Mouse (Mus musculus) cortical plate, adult 2 months (tissue): ENCODE results near the gene Gm45717. TPM values are rescaled to one million over a fixed set of nuclear protein-coding genes. Genes with fewer than 3 reads are reported as not detected.

ENCODE experiments used
- H3K27ac ChIP-seq: fragments of 200-500 bp; 2 replicates; pipeline ENCODE4 v1.5.1; 2012; ENCODE audit warnings: low read length, control low read depth, inconsistent platforms; ENCODE audit not compliant: insufficient read depth
- H3K4me1 ChIP-seq: fragments of 200-500 bp; 2 replicates; pipeline ENCODE4 v1.6.1; 2011; ENCODE audit warnings: low read length; ENCODE audit not compliant: control insufficient read depth, insufficient read depth
- H3K4me3 ChIP-seq: fragments of 200-500 bp; 2 replicates; pipeline ENCODE4 v1.5.1; 2011; ENCODE audit warnings: mild to moderate bottlenecking, low read length, control low read depth; ENCODE audit not compliant: insufficient read depth
- CTCF ChIP-seq: fragments of 200-500 bp; IDR thresholded peaks from 2 replicates; pipeline ENCODE4 v1.5.1; 2011; ENCODE audit warnings: mild to moderate bottlenecking, control low read depth, low read length; ENCODE audit not compliant: insufficient read depth; ENCODE audit errors: extremely low read depth
- POLR2A ChIP-seq: fragments of 200-500 bp; IDR thresholded peaks from 2 replicates; pipeline ENCODE4 v1.6.1; 2011; ENCODE audit warnings: mild to moderate bottlenecking, low read length, control low read depth; ENCODE audit not compliant: insufficient read depth; ENCODE audit errors: extremely low read depth
- polyA plus RNA-seq: library from polyadenylated mRNA; depleted of rRNA; stranded (reverse); fragments of >200 nt; gene quantifications from 2 replicates; pipeline ENCODE4 v1.2.3, GENCODE M21; 2012

The Gm45717 gene
- polyA plus RNA-seq, 1 experiment = not detected

GRCm38 (mm10) chr7:140946311-140946710, 9.4 kb downstream of the Gm45717 start:
- no peaks in the 10 kb centered on the region for H3K4me1 ChIP-seq
- TF ChIP-seq POLR2A (no peak), CTCF (no peak)
- no peak overlapping the region for H3K4me3 ChIP-seq

GRCm38 (mm10) chr7:140945247-140945646, 10.5 kb downstream of the Gm45717 start:
- no peaks in the 10 kb centered on the region; the same call in 1 of the 2 replicates for H3K4me1 ChIP-seq
- no peak overlapping the region for H3K27ac ChIP-seq
- no peak for TF ChIP-seq CTCF
- no peak for TF ChIP-seq POLR2A
- no peak overlapping the region for H3K4me3 ChIP-seq

More at GRCm38 (mm10) chr7:140946311-140946710, 9.4 kb downstream of the Gm45717 start:
- no peak overlapping the region for H3K27ac ChIP-seq

GRCm38 (mm10) chr7:140944236-140944635, 11.5 kb downstream of the Gm45717 start:
- Histone ChIP-seq H3K4me1 (no peaks in the 10 kb centered on the region; the same call in 1 of the 2 replicates), H3K27ac (no peak overlapping the region), H3K4me3 (no peak overlapping the region)
- TF ChIP-seq POLR2A = no peak
- TF ChIP-seq CTCF = no peak

- H3K27ac ChIP-seq = no peak overlapping the region
- H3K4me3 ChIP-seq = no peak overlapping the region
- no peaks in the 10 kb centered on the region; the same call in 1 of the 2 replicates for H3K4me1 ChIP-seq
- no peak for TF ChIP-seq POLR2A
- no peak for TF ChIP-seq CTCF
Measured at GRCm38 (mm10) chr7:140943356-140943755, 12.4 kb downstream of the Gm45717 start.

- TF ChIP-seq POLR2A (no peak), CTCF (no peak)
- H3K4me3 ChIP-seq = no peak overlapping the region
- no peak overlapping the region for H3K27ac ChIP-seq
- H3K4me1 ChIP-seq = no peaks in the 10 kb centered on the region; the same call in 1 of the 2 replicates
Measured at GRCm38 (mm10) chr7:140942811-140943210, 12.9 kb downstream of the Gm45717 start.

- H3K27ac ChIP-seq = peak overlapping the region; percentile 88
- no peak for TF ChIP-seq CTCF
- TF ChIP-seq POLR2A = no peak
Measured at GRCm38 (mm10) chr7:140942341-140942740, 13.4 kb downstream of the Gm45717 start.

GRCm38 (mm10) chr7:140941222-140942051, 14.3 kb downstream of the Gm45717 start, which contains the start of gene Pgghg:
Gene Pgghg, plus strand, starts transcription at chr7:140941391.
- peak within 1 kb of the TSS; percentile 47 for H3K4me3 ChIP-seq
- no peaks in the 10 kb centered on the region; the same call in 1 of the 2 replicates for H3K4me1 ChIP-seq
- no peak for TF ChIP-seq POLR2A
- peak; percentile 65 for TF ChIP-seq CTCF
- H3K27ac ChIP-seq = peak within 1 kb of the TSS; percentile 88

More at GRCm38 (mm10) chr7:140942341-140942740, 13.4 kb downstream of the Gm45717 start:
- H3K4me3 ChIP-seq = peak overlapping the region; percentile 47; the same call in 1 of the 2 replicates
- no peaks in the 10 kb centered on the region; the same call in 1 of the 2 replicates for H3K4me1 ChIP-seq

- no peaks in the 10 kb centered on the region; the same call in 1 of the 2 replicates for H3K4me1 ChIP-seq
- no peak for TF ChIP-seq CTCF
Measured at GRCm38 (mm10) chr7:140939669-140940171, 16.0 kb downstream of the Gm45717 start.

GRCm38 (mm10) chr7:140938896-140939295, 16.8 kb downstream of the Gm45717 start:
- no peak overlapping the region for H3K4me3 ChIP-seq
- H3K27ac ChIP-seq = no peak overlapping the region
- no peak for TF ChIP-seq POLR2A
- TF ChIP-seq CTCF = no peak
- no peaks in the 10 kb centered on the region; the same call in 1 of the 2 replicates for H3K4me1 ChIP-seq

More at GRCm38 (mm10) chr7:140939669-140940171, 16.0 kb downstream of the Gm45717 start:
- no peak overlapping the region for H3K4me3 ChIP-seq
- H3K27ac ChIP-seq = no peak overlapping the region
